Mouse (Mus musculus) liver, embryonic 14.5 days (tissue): ENCODE results near the gene Stx8. TPM values are rescaled to one million over a fixed set of nuclear protein-coding genes. Genes with fewer than 3 reads are reported as not detected.

Experiments
- ATAC-seq: fragments of 200-750 bp; cut with Nextera tagmentation; 2 replicates; pipeline ENCODE4 v1.8.0; 2017; ENCODE audit warnings: moderate number of reproducible peaks, mild to moderate bottlenecking, moderate library complexity; ENCODE audit not compliant: insufficient read depth
- DNase-seq, 3 experiments: peaks; one replicate each; pipeline ENCODE4 v3.0.0-alpha.2; 2012 to 2013; ENCODE audit warnings: low read depth in 3 of 3, low spot score in 3 of 3
- H3K27ac ChIP-seq: fragments of 300-500 bp; sonication (generic); 2 replicates; pipeline ENCODE4 v1.5.1; 2014; ENCODE audit warnings: moderate library complexity, mild to moderate bottlenecking, control low read depth, inconsistent platforms
- H3K27me3 ChIP-seq: fragments of 300-500 bp; sonication (generic); 2 replicates; pipeline ENCODE4 v1.6.1; 2014; ENCODE audit warnings: mild to moderate bottlenecking, low read length, moderate library complexity; ENCODE audit not compliant: control insufficient read depth, insufficient read depth
- H3K36me3 ChIP-seq: fragments of 300-500 bp; sonication (generic); replicated peaks from 2 replicates; pipeline ENCODE4 v1.6.1; 2014; ENCODE audit warnings: low read depth; ENCODE audit not compliant: control insufficient read depth, insufficient read depth
- H3K4me1 ChIP-seq, 2 experiments: fragments of 200-500 bp in 1 of 2; fragments of 300-500 bp in 1 of 2; sonication (generic) in 1 of 2; replicated peaks; 2 replicates each; pipeline ENCODE4 v1.6.1; 2012 to 2014; ENCODE audit warnings: antibody characterized with exemption in 1 of 2, inconsistent platforms in 1 of 2, low read length in 1 of 2; ENCODE audit not compliant: control insufficient read depth in 2 of 2, insufficient read depth in 2 of 2
- H3K4me2 ChIP-seq: fragments of 300-500 bp; sonication (generic); 2 replicates; pipeline ENCODE4 v1.6.1; 2014; ENCODE audit warnings: low read depth, mild to moderate bottlenecking, control low read depth, moderate library complexity
- H3K4me3 ChIP-seq, 2 experiments: fragments of 200-500 bp in 1 of 2; fragments of 300-500 bp in 1 of 2; sonication (generic) in 1 of 2; 2 replicates each; pipeline ENCODE4 v1.5.1; 2012 to 2014; ENCODE audit warnings: low read depth in 2 of 2, low read length in 2 of 2, mild to moderate bottlenecking in 2 of 2, control low read depth in 1 of 2, inconsistent platforms in 1 of 2, moderate library complexity in 1 of 2; ENCODE audit not compliant: insufficient read depth in 1 of 2
- H3K9ac ChIP-seq: fragments of 300-500 bp; sonication (generic); replicated peaks from 2 replicates; pipeline ENCODE4 v1.6.1; 2014; ENCODE audit warnings: mild to moderate bottlenecking, control low read depth, moderate library complexity
- H3K9me3 ChIP-seq: fragments of 300-500 bp; sonication (generic); 2 replicates; pipeline ENCODE4 v1.6.1; 2016; ENCODE audit warnings: low read length, mixed read lengths; ENCODE audit not compliant: control insufficient read depth
- CTCF ChIP-seq: IDR thresholded peaks from 2 replicates; pipeline ENCODE4 v1.5.1; 2016; ENCODE audit warnings: antibody characterized with exemption, low read depth, control low read depth
- EP300 ChIP-seq: IDR thresholded peaks from 2 replicates; pipeline ENCODE4 v1.6.1; 2016; ENCODE audit warnings: antibody characterized with exemption, low read depth
- WGBS: fragments of 180-500 bp; shearing (Covaris S2); extraction: QIAGEN DNeasy Blood & Tissue Kit; methylation state at CpG from one replicate; pipeline ENCODE4 v1.1.7; 2014; ENCODE audit not compliant: insufficient replicate concordance; 5-methylcytosine and 5-hydroxymethylcytosine counted together
- polyA plus RNA-seq, 2 experiments: library from polyadenylated mRNA; depleted of rRNA in 1 of 2; stranded (reverse) in 1 of 2; unstranded in 1 of 2; fragments of >200 nt; fragmentation: Nextera tagmentation in 1 of 2; extraction: Ambion mirVana in 1 of 2; gene quantifications; 2 replicates each; pipeline versions ENCODE4 v1.2.1 to v1.2.3; 2012 to 2014

Stx8 gene
- polyA plus RNA-seq, 2 experiments = 8.1 to 24.5 TPM

DNA sequence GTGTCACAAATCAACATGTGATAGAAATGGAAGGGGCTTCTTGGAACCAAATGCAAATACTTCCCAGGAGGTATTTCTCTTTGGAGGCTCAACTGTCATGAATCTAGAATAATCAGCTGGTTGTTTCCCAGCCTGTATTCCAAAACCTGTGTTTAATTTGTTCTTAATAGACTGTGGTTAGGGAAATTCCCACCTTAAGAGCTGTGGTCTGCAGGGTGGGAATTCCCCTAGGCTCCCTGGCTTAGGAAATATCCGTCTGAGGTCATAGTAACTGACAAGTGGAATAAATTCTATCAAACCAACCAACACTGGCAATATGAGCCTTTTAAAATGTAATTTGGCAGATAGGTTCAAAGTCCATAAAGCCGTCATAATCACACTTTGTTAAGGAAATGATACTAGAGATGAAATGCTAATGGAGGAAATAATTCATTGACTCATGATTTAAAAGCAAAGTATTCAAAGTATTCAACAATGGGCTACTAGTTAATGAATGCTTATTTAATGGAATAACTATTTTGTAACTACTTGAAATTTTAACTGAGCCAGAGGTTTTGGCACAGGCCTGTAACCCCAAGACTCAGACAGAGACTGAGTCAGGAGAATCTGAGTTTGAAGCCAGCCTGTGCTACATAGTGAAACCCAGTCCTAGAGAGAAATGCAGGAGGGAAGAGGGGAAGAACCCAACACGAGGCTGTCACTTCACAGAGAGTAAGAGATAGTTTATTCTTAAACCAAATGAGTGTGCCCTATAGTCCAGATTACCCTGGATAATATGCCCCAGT is 126.2 kb downstream of the Stx8 start:
- Histone ChIP-seq H3K27ac (no peak overlapping the region), H3K4me3 (no peak overlapping the region), H3K4me2 (no peak overlapping the region), H3K4me1 (no peaks in the 10 kb centered on the region), H3K9ac (no peak overlapping the region), H3K27me3 (no peaks in the 10 kb centered on the region), H3K36me3 (no peaks in the 10 kb centered on the region), H3K9me3 (no peaks in the 10 kb centered on the region)
- no peak for TF ChIP-seq CTCF
- TF ChIP-seq EP300 = no peak
- DNase-seq = no peak
- WGBS = 56% methylated on average over 3 of the region's 3 CpGs
- ATAC-seq = no peak

DNA sequence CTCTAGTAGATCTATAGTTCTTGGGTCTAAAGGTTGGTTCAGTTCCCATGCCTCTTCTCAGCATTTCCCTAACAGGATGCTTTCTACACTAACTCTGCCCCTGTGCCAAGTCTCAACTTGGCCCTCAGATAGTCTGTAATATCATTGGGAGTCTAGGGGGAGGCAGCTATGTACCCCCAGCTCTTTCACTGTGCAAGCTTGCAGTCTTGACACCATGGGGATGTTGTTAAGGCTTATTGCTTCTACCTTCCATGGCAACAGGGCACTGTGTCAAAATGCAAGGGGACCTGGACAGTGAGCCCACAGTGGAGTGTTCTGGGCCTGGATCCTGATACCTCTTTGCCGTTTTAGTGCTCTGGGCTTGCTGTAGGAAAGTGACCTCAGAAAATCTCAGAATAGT is 135.6 kb downstream of the Stx8 start:
- Histone ChIP-seq H3K27ac (no peak overlapping the region), H3K4me3 (no peak overlapping the region), H3K9me3 (no peaks in the 10 kb centered on the region), H3K9ac (no peak overlapping the region), H3K36me3 (no peaks in the 10 kb centered on the region), H3K4me2 (no peak overlapping the region), H3K4me1 (no peaks in the 10 kb centered on the region), H3K27me3 (no peaks in the 10 kb centered on the region)
- TF ChIP-seq EP300 (no peak), CTCF (no peak)
- DNase-seq = no peak
- no peak for ATAC-seq
- 67% methylated on average over 1 of the region's 1 CpGs for WGBS

- no peak overlapping the region for H3K9ac ChIP-seq
- TF ChIP-seq EP300 (no peak), CTCF (no peak)
- no peaks in the 10 kb centered on the region for H3K9me3 ChIP-seq
- H3K36me3 ChIP-seq = no peaks in the 10 kb centered on the region
- DNase-seq (no peak), ATAC-seq (no peak)
- no peak overlapping the region for H3K4me2 ChIP-seq
- 68% methylated on average over 4 of the region's 4 CpGs for WGBS
- H3K4me1 ChIP-seq = no peaks in the 10 kb centered on the region
- no peak overlapping the region for H3K27ac ChIP-seq
- H3K4me3 ChIP-seq = no peak overlapping the region
- H3K27me3 ChIP-seq = no peaks in the 10 kb centered on the region
Measured at GRCm38 (mm10) chr11:68103480-68103879, 137.5 kb downstream of the Stx8 start.

GRCm38 (mm10) chr11:68106053-68106452 is 140.1 kb downstream of the Stx8 start:
- no peaks in the 10 kb centered on the region for H3K9me3 ChIP-seq
- no peaks in the 10 kb centered on the region for H3K36me3 ChIP-seq
- no peak overlapping the region for H3K4me3 ChIP-seq
- WGBS = 19% methylated on average over 3 of the region's 3 CpGs
- H3K27me3 ChIP-seq = no peaks in the 10 kb centered on the region
- ATAC-seq = no peak
- TF ChIP-seq EP300 (no peak), CTCF (no peak)
- H3K27ac ChIP-seq = no peak overlapping the region
- H3K4me2 ChIP-seq = no peak overlapping the region
- H3K4me1 ChIP-seq = no peaks in the 10 kb centered on the region
- no peak overlapping the region for H3K9ac ChIP-seq
- no peak for DNase-seq

DNA sequence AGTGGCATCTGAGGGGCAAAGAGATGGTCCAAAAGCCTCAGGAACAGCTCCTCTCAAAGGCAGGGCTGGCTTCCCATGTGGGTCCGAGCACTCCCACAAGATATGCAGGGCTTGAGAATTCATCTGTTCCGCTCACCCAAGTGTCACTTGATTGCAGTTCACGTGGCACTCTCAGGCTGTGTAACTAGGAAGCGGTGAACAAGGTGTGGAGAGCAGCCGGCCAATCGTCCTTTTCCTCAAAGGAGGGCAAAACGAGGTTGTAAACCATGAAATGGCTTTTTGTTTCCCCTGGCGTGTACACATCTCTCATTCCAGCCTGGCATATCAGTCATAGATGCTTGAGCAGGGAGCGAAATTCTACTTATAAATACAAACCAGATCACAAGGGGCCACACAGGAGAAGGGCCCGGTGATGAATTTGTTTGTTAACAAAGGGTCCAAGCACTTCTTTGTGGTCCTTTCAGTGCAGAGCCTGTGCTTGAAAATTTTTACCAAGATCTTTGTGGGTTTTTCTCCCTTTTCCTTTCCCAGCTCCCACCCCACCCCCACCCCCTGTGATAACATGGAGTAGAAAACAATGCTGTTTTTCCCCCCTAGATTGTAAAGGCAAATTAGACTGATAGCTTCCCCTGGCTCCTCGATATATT is 147.6 kb downstream of the Stx8 start:
- no peaks in the 10 kb centered on the region for H3K36me3 ChIP-seq
- H3K4me2 ChIP-seq = no peak overlapping the region
- 46% methylated on average over 11 of the region's 11 CpGs for WGBS
- H3K4me3 ChIP-seq = no peak overlapping the region
- DNase-seq = no peak
- H3K9ac ChIP-seq = no peak overlapping the region
- H3K27me3 ChIP-seq = no peaks in the 10 kb centered on the region
- no peak overlapping the region for H3K27ac ChIP-seq
- TF ChIP-seq CTCF (no peak), EP300 (no peak)
- no peak for ATAC-seq
- H3K9me3 ChIP-seq = no peaks in the 10 kb centered on the region
- no peaks in the 10 kb centered on the region for H3K4me1 ChIP-seq
